Mouse (Mus musculus) adrenal gland (tissue): Measurements from ENCODE around the gene Irf2.

Experiments used
- intact Hi-C: fragments of 180-260 bp; cut with DNase I; formaldehyde crosslinking; loops from one replicate; pipeline ENCODE4 v1.15.1; 2025

The Irf2 gene

GRCm38 (mm10) chr8:46754355-46754754, 14.8 kb downstream of the Irf2 start:
- intact Hi-C loops, result no loop called here

GRCm38 (mm10) chr8:46755731-46756333, 16.3 kb downstream of the Irf2 start:
- intact Hi-C loops, result no loop called here

GRCm38 (mm10) chr8:46757613-46758012, 18.1 kb downstream of the Irf2 start:
- intact Hi-C loops, result no loop called here

- intact Hi-C loops, result no loop called here
Observed at GRCm38 (mm10) chr8:46758131-46758530, 18.6 kb downstream of the Irf2 start.

GRCm38 (mm10) chr8:46758676-46759075, 19.1 kb downstream of the Irf2 start:
- intact Hi-C loops, result no loop called here

GRCm38 (mm10) chr8:46759562-46759961, 20.0 kb downstream of the Irf2 start:
- intact Hi-C loops, result no loop called here

GRCm38 (mm10) chr8:46760701-46761100, 21.2 kb downstream of the Irf2 start:
- intact Hi-C loops, result no loop called here

GRCm38 (mm10) chr8:46761454-46761853, 21.9 kb downstream of the Irf2 start:
- intact Hi-C loops, result no loop called here

GRCm38 (mm10) chr8:46769408-46770180, 30.1 kb downstream of the Irf2 start:
- intact Hi-C loops, result no loop called here

GRCm38 (mm10) chr8:46770905-46771516, 31.5 kb downstream of the Irf2 start:
- intact Hi-C loops, result no loop called here

- intact Hi-C loops, result no loop called here
Observed at GRCm38 (mm10) chr8:46772801-46773200, 33.3 kb downstream of the Irf2 start.

- intact Hi-C loops, result no loop called here
Observed at GRCm38 (mm10) chr8:46777760-46778460, 38.4 kb downstream of the Irf2 start.

- intact Hi-C loops, result no loop called here
Observed at GRCm38 (mm10) chr8:46781067-46781657, 41.6 kb downstream of the Irf2 start.

GRCm38 (mm10) chr8:46782254-46782653, 42.7 kb downstream of the Irf2 start:
- intact Hi-C loops, result no loop called here

GRCm38 (mm10) chr8:46785070-46785469, 45.5 kb downstream of the Irf2 start:
- intact Hi-C loops, result loop anchor here (5.0 kb wide), 1 partner anchor 47 kb away; no protein-coding TSS in a partner anchor

GRCm38 (mm10) chr8:46785926-46786325, 46.4 kb downstream of the Irf2 start:
- intact Hi-C loops, result loop anchor here (5.0 kb wide), 1 partner anchor 46 kb away; no protein-coding TSS in a partner anchor

GRCm38 (mm10) chr8:46789091-46789881, 49.8 kb downstream of the Irf2 start:
- intact Hi-C loops, result loop anchor here (5.0 kb wide), 1 partner anchor 43 kb away; no protein-coding TSS in a partner anchor

- intact Hi-C loops, result no loop called here
Observed at GRCm38 (mm10) chr8:46791664-46792371, 52.3 kb downstream of the Irf2 start.

GRCm38 (mm10) chr8:46792653-46793052, 53.1 kb downstream of the Irf2 start:
- intact Hi-C loops, result no loop called here

- intact Hi-C loops, result no loop called here
Observed at GRCm38 (mm10) chr8:46793248-46793647, 53.7 kb downstream of the Irf2 start.
